Mouse (Mus musculus) layer of hippocampus, adult 18-20 months (tissue): Measurements from ENCODE around the gene Dgkg. TPM values are rescaled to one million over a fixed set of nuclear protein-coding genes. Genes with fewer than 3 reads are reported as not detected.

ENCODE experiments used
- DNase-seq, 2 experiments: peaks; one replicate each; pipeline ENCODE4 v3.0.0; 2022; ENCODE audit warnings: low spot score in 2 of 2
- total RNA-seq, 2 experiments: library from RNA; stranded (reverse); gene quantifications; 2 replicates each; pipeline ENCODE4 v1.2.3; 2021

Dgkg gene
- total RNA-seq, 2 experiments from 2014 or later: 209 to 215 TPM

DNA sequence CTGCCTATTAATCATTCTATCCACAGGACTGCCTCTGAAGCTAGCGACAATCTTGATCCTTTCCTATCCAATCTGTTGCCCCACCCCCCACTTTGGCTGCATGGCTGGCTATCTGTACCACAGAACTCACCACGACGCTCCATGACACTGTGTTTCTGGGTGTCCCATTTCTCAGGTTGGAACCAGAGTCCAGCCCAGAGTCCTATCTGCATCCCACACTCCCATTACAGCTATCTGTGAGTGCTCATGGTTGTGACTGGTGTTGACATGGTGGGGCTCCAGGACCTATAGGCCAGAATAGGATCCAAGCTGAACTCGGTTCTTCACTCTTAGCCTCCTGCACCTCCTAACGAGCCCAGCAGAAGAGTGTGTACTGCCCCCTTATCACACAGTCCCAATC lies 107.7 kb downstream of the Dgkg start:
- no peak for DNase-seq

- peak; percentile 58 to 89 for DNase-seq
Observed at GRCm38 (mm10) chr16:22548167-22549080, 108.6 kb downstream of the Dgkg start.

GRCm38 (mm10) chr16:22547741-22548140 lies 109.3 kb downstream of the Dgkg start:
- DNase-seq: no peak

DNA sequence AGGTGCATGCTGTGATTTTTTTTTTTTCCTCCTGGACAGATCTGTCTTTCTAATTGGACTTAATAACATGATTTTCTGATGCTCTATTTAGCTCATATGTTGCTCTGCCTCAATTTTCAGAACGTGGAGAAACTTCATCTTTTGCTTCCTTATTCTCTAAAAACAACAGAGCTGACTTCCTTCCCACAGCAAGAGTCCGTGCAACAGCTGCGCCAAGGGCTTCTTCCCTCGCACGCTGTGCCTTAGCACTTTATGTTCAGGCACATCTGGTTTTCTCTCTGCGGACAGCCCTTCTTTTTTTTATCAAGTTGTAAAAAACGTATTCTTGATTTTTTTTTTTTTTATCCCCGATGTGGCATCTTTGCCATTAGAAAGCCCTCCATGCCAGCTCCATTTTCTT lies 111.2 kb downstream of the Dgkg start:
- DNase-seq: no peak

DNA sequence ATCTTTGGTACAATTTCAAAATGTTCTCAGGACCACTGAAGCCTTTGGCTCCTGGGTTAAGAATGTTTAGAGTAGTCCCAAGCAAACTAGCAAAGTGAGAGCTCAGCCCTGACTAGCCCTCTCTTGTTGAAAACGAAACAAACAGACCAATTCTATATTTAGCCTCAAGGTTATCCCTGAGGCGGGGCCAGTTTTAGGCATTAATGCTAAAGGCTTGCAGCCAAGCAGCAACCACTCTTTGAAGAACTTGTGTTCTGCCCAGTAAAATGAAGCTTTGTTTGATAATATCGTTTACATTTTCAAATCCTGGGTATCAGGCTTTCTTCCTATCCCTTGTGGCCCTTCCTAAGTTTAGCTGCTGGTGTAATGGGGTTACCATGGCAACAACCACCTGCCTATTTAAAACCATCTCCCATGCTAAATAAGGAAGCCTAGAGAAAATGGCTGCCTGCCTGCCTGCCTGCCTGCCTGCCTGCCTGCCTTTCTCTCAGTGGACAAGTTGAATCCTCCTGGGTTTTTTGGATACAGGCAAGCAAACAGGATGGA lies 111.9 kb downstream of the Dgkg start:
- peak; percentile 57 to 87 for DNase-seq

- no peak for DNase-seq
Observed at GRCm38 (mm10) chr16:22542691-22543141, 114.3 kb downstream of the Dgkg start.

GRCm38 (mm10) chr16:22539275-22539674 lies 117.7 kb downstream of the Dgkg start:
- no peak for DNase-seq

GRCm38 (mm10) chr16:22536581-22537160 lies 120.3 kb downstream of the Dgkg start:
- DNase-seq: no peak

- no peak for DNase-seq
Observed at GRCm38 (mm10) chr16:22533087-22533486, 123.9 kb downstream of the Dgkg start.

DNA sequence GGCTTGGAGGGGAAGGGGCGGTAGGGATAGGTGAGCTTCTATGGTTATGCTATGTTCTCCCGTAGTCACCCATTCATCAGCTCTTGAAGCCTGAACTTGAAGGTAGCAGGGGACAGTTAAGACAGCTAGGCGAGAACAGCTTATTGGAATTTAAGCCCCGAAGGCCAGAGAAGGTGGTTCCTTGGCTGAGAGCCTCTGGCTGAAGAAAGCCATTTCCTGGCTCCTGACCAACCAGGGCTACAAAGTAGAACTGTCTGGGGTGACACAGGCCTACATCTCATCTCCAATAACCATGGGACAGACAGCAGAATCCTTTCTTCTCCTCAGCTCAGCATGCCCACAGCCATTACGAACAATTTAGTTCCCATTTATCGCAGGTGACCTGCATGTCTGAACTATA lies 125.2 kb downstream of the Dgkg start:
- DNase-seq: no peak

DNA sequence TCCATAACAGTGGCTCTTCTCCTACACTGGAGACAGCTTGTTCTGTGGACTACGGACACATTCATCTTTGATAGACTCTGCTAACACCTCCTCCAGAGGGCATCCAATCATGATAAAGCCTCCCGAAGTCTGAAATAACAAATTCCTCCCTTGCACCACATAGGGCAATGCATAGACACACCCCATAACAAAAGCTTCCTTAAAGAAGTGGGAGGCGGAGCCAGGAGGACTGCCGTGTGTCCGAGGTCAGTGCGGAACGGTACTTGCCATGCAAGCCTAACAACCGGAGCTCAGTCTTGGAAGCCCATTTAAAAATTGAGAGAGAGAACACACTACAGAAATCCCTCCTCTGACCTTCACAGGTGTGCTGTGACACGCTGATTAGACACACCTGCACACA lies 126.0 kb downstream of the Dgkg start:
- DNase-seq: no peak

DNA sequence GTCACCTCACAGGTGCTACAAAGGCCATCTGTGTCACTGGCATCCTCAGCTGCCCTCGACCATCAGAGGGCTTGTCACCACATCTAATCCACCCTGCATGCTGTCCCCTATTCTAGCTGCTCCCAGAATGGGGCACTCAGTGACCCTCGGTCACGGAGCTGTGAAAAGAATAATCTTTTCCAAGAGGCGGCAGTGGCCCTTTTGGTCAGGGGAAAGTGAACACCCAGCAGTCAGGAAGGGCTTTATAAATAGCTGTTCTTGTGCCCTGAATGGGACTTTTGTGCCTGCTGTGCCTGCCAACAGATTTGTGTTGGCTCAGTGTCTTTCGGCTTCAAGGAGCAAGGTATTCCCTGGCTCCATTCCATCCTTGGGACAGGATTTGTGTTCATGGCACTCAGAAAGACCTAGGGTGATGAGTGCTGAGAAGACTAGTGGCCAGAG lies 129.5 kb downstream of the Dgkg start:
- DNase-seq: no peak

GRCm38 (mm10) chr16:22526386-22526785 lies 130.6 kb downstream of the Dgkg start:
- DNase-seq: no peak

- peak; percentile 49 to 71 for DNase-seq
Observed at GRCm38 (mm10) chr16:22517431-22518384, 139.3 kb downstream of the Dgkg start.

DNA sequence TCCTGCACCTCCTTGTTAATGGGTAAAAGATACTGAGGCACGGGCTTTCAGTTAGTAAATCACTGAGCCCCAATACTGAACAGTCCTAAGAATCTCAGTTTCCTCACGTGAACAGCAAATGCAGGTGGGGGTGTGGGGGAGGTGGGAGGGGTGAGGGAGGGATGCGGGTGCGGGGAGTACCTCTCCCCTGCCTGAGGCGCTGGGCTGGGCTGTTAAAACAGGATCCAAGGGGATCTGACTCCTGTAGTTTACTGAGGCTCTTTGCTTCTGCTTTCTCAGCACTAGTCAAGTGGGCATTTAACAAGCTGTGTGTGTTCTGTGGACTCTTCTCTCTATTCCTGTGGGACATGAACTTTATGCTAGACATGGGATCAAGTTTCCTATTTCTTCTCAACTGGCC lies 141.5 kb downstream of the Dgkg start:
- no peak for DNase-seq

DNA sequence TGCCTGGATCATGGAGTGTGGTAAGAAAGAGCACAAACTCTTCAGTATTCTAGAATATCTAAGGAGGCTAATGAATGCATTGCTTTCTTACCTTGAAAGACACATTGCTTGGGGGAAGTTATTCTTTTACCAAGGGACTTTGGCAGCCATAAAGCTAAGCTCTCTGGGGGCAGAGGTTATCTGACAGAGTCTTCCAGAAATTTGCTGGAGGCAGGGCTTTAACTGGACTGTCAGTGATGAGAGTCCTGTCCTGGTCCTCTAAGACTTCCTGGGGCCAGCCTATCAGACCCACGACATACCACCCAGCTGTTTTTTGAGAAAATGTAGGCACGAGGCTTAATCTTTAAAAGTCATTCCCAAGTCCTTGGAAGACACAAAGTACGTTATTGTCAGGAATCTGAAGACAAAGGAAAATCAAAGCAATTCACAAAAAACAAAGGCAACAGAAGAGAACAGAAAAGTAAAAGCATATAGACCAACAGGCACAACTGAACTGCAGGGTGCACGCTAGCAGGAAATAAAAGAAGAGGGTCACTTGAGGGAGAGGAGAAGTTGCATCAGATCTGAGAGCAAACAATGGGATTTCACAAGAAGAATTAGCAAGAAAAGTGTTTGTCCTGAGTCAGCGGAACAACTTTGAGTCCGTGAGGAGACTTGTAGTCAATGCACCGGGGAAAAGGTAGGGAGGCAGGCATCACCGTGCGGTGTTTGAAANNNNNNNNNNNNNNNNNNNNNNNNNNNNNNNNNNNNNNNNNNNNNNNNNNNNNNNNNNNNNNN lies 146.0 kb downstream of the Dgkg start:
- DNase-seq: no peak

GRCm38 (mm10) chr16:22508936-22509563 lies 148.0 kb downstream of the Dgkg start:
- DNase-seq: peak in 1 of 2 experiments; percentile 63

- no peak for DNase-seq
Observed at GRCm38 (mm10) chr16:22505656-22506055, 151.4 kb downstream of the Dgkg start.

DNA sequence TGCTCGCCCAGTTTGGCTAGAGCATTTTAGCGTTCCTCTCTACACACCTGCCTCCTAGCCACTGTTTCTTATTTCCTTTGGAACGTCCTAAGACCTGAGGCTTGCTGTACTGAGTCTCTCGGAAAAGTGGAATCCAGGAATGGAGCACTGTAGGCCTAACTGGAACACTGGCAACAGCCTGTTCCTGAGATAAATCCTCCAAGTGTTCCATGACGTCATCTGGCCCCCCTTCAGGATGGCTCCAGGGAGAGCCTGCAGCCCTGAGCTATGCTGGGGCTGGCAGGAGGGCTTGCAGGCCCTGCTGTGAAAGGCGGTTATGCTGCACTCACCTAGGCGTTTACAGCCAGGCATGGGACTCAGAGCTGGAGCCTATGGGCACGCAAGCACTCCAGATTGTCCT lies 152.2 kb downstream of the Dgkg start:
- DNase-seq: peak in 1 of 2 experiments; percentile 54

DNA sequence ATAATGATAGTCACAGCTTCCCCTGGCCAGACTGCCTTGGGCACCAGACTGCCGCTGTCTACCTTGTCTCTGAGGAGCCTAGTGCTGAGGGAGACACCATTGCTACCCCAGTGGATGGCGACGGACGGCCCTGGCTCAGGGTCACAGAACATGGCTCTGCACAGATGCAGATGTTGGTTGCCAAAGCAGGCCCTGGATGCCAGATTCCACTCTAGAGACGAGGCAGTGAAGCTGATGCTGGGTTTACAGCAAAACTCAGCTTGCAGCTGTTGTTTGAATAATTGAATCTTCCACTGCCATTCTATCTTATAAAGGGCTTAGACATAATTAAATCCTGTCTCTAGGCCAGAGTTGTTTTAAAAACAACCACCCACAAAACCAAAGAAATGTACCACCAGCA lies 153.0 kb downstream of the Dgkg start:
- DNase-seq: no peak
